Mouse (Mus musculus) heart, postnatal 36 days (tissue): ENCODE measurements around the gene Daam2. TPM values are rescaled to one million over a fixed set of nuclear protein-coding genes. Genes with fewer than 3 reads are reported as not detected.
A peak's percentile ranks its signal among the peaks of the same experiment; 100 is the strongest.

Experiments
- DNase-seq, 2 experiments: peaks; one replicate each; pipeline ENCODE4 v3.0.0; 2021 to 2022
- intact Hi-C: fragments of 180-260 bp; cut with DNase I; formaldehyde crosslinking; loops from one replicate; pipeline ENCODE4 v1.15.1; 2025
- total RNA-seq, 2 experiments: library from RNA; stranded (reverse); gene quantifications; 2 replicates each; pipeline ENCODE4 v1.2.3; 2021

Daam2 gene
- total RNA-seq, 2 experiments from 2014 or later = 7.6 to 7.8 TPM

- intact Hi-C loops = no loop called here
- DNase-seq = no peak
Measured at GRCm38 (mm10) chr17:49535580-49535979, 28.6 kb downstream of the Daam2 start.

- DNase-seq = no peak
- intact Hi-C loops = loop anchor here (5.0 kb wide), 1 partner anchor 153 kb away; no protein-coding TSS in a partner anchor
Measured at GRCm38 (mm10) chr17:49534267-49534719, 29.9 kb downstream of the Daam2 start.

- no peak for DNase-seq
- intact Hi-C loops = loop anchor here (2.0 to 5.0 kb wide), 2 partner anchors 156 to 321 kb away; no protein-coding TSS in a partner anchor
Measured at GRCm38 (mm10) chr17:49531661-49532060, 32.5 kb downstream of the Daam2 start.

GRCm38 (mm10) chr17:49530215-49530614 lies 33.9 kb downstream of the Daam2 start:
- intact Hi-C loops = loop anchor here (2.0 to 5.0 kb wide), 2 partner anchors 157 to 323 kb away; no protein-coding TSS in a partner anchor
- peak in 1 of 2 experiments; percentile 42 for DNase-seq

- intact Hi-C loops = loop anchor here (2.0 kb wide), 2 partner anchors 60 to 370 kb away; no protein-coding TSS in a partner anchor
- DNase-seq = no peak
Measured at GRCm38 (mm10) chr17:49528503-49529205, 35.5 kb downstream of the Daam2 start.

DNA sequence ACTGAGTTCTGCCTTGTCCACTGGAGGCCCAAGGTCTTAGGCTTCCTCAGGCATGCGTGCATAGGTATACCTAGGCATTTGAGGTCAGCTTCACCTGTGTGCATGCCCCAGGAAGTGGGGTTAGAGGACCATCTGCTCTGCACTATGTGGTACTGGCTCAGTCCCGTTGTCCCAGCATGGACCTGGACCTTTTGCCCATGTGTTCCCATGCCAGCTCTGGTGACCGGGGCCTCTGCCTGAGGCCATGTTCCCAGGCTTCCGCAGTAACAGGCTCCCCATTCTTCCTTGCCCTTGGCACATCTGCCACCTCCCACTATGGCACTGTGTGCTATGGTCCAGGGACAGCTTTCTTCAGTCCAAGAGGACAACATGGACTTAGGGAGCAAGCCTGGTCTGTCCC lies 36.1 kb downstream of the Daam2 start:
- no peak for DNase-seq
- intact Hi-C loops = loop anchor here (2.0 kb wide), 2 partner anchors 59 to 371 kb away; no protein-coding TSS in a partner anchor

GRCm38 (mm10) chr17:49526566-49526965 lies 37.6 kb downstream of the Daam2 start:
- DNase-seq = no peak
- intact Hi-C loops = no loop called here

GRCm38 (mm10) chr17:49525911-49526310 lies 38.2 kb downstream of the Daam2 start:
- DNase-seq = no peak
- intact Hi-C loops = no loop called here

- intact Hi-C loops = no loop called here
- no peak for DNase-seq
Measured at GRCm38 (mm10) chr17:49524584-49524983, 39.6 kb downstream of the Daam2 start.

DNA sequence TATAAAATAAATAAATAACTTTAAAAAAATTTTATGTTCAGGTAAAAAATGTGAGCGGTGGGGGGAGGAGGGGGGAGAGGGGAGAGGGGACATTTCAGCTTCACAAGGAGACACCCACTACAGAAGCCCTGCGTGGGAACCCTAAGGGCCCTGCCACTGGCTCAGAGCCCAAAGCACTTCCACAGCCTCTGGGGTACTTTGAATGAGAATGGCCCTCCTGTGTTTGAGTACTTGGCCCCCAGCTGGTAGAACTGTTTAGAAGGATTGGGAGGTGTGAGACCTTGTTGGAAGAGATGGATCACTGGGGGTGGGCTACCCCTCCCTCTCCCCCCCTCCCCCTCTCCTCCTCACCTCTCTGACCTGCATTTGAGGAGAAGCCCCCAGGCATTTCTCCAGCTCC lies 41.7 kb downstream of the Daam2 start:
- no peak for DNase-seq
- intact Hi-C loops = no loop called here

GRCm38 (mm10) chr17:49522002-49522401 lies 42.1 kb downstream of the Daam2 start:
- no peak for DNase-seq
- intact Hi-C loops = no loop called here

- intact Hi-C loops = no loop called here
- DNase-seq = no peak
Measured at GRCm38 (mm10) chr17:49520674-49521073, 43.5 kb downstream of the Daam2 start.

- intact Hi-C loops = no loop called here
- DNase-seq = no peak
Measured at GRCm38 (mm10) chr17:49519576-49520247, 44.4 kb downstream of the Daam2 start.

GRCm38 (mm10) chr17:49517091-49517490 lies 47.1 kb downstream of the Daam2 start:
- intact Hi-C loops = no loop called here
- no peak for DNase-seq

GRCm38 (mm10) chr17:49515678-49516077 lies 48.5 kb downstream of the Daam2 start:
- no peak for DNase-seq
- intact Hi-C loops = no loop called here

- intact Hi-C loops = no loop called here
- DNase-seq = no peak
Measured at GRCm38 (mm10) chr17:49515141-49515540, 49.0 kb downstream of the Daam2 start.

GRCm38 (mm10) chr17:49512671-49513085 lies 51.5 kb downstream of the Daam2 start:
- intact Hi-C loops = no loop called here
- no peak for DNase-seq

- intact Hi-C loops = no loop called here
- no peak for DNase-seq
Measured at GRCm38 (mm10) chr17:49509431-49509830, 54.7 kb downstream of the Daam2 start.

DNA sequence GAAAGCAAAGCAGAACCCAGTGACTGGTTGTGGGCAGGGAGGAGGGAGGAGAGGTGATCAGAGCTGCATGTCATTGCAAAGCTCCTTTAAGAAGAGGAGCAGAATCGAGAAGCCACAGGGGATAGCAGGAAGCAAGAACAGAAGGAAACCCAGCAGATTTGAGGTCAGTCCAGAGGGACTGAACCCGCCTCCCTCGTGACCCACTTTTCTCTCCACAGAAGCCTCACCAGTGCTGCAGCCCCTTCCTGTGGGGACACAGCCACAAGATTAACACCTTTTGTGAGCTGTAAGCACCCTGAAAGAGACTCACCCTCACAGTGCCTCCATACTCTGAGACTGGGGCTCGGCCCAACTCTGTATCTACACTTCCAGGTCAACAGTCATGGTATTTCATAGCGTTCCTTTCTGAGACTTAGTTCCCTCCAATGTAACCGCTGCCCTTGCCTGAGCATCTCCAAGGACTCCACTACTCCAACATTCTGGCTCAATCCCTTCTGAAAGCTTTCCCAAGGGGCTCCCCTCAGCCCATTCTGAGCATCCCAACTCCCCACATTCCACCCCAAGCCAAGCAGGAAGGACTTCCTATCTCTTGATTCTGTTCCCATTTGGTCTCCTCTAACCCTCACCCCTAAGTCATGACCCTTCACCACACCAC lies 60.8 kb downstream of the Daam2 start:
- intact Hi-C loops = no loop called here
- no peak for DNase-seq

- no peak for DNase-seq
- intact Hi-C loops = no loop called here
Measured at GRCm38 (mm10) chr17:49500234-49500633, 63.9 kb downstream of the Daam2 start.

- no peak for DNase-seq
- intact Hi-C loops = no loop called here
Measured at GRCm38 (mm10) chr17:49499635-49500034, 64.5 kb downstream of the Daam2 start.
